Mouse (Mus musculus): ENCODE measurements at regions not wholly inside any gene's neighbourhood (a gene's known extent, or its start where the extent isn't known, plus 50 kb on each side); places are given as distances from the start of the nearest gene placed in this dataset.

GRCm38 (mm10) chr14:76932890-76933289 is 103.7 kb upstream of the Ccdc122 start:
- H3K9ac ChIP-seq (ENCODE audit: insufficient read depth, low read depth, low read length, poor library complexity, severe bottlenecking), result no peak overlapping the region
- H3K4me1 ChIP-seq (ENCODE audit: control insufficient read depth in 2 of 2, insufficient read depth in 2 of 2, low read length in 2 of 2, poor library complexity in 1 of 2), result no peaks in the 10 kb centered on the region
- H3K27ac ChIP-seq (ENCODE audit: insufficient read depth, low read depth, low read length, poor library complexity, severe bottlenecking), result no peak overlapping the region
- H3K36me3 ChIP-seq (ENCODE audit: control insufficient read depth, insufficient read depth, low read length, poor library complexity, severe bottlenecking), result no peaks in the 10 kb centered on the region
- H3K9me3 ChIP-seq (ENCODE audit: control insufficient read depth, insufficient read depth, low read depth, low read length), result no peaks in the 10 kb centered on the region
- TF ChIP-seq ZC3H11A (IDR thresholded peaks at IDR 0.05; ENCODE audit: borderline replicate concordance, low read depth, low read length), result no peak
- no peak for TF ChIP-seq MAFK (IDR thresholded peaks at IDR 0.05; ENCODE audit: insufficient read depth, low read depth, low read length)
- TF ChIP-seq ZNF384 (IDR thresholded peaks at IDR 0.05; ENCODE audit: low read depth, low read length), result no peak
- no peak for TF ChIP-seq HCFC1 (IDR thresholded peaks at IDR 0.05; ENCODE audit: borderline replicate concordance, insufficient read depth, low read length)
- DNase-seq (ENCODE audit: low read depth, low spot score), result no peak
- H3K4me3 ChIP-seq (ENCODE audit: insufficient read depth in 1 of 2, low read depth in 1 of 2, low read length in 2 of 2, poor library complexity in 1 of 2, severe bottlenecking in 1 of 2), result no peak overlapping the region
- in situ Hi-C loops (cut with MboI; ENCODE audit: low sequenced_read_pairs in 2 of 2, unreplicated experiment in 2 of 2), result no loop called here

GRCm38 (mm10) chr14:76931398-76931797 is 105.2 kb upstream of the Ccdc122 start:
- DNase-seq (ENCODE audit: low read depth, low spot score), result no peak
- Histone ChIP-seq H3K4me1 (ENCODE audit: control insufficient read depth in 2 of 2, insufficient read depth in 2 of 2, low read length in 2 of 2, poor library complexity in 1 of 2) (no peaks in the 10 kb centered on the region), H3K9ac (ENCODE audit: insufficient read depth, low read depth, low read length, poor library complexity, severe bottlenecking) (no peak overlapping the region), H3K4me3 (ENCODE audit: insufficient read depth in 1 of 2, low read depth in 1 of 2, low read length in 2 of 2, poor library complexity in 1 of 2, severe bottlenecking in 1 of 2) (no peak overlapping the region), H3K9me3 (ENCODE audit: control insufficient read depth, insufficient read depth, low read depth, low read length) (no peaks in the 10 kb centered on the region), H3K36me3 (ENCODE audit: control insufficient read depth, insufficient read depth, low read length, poor library complexity, severe bottlenecking) (no peaks in the 10 kb centered on the region), H3K27ac (ENCODE audit: insufficient read depth, low read depth, low read length, poor library complexity, severe bottlenecking) (no peak overlapping the region)
- in situ Hi-C loops (cut with MboI; ENCODE audit: low sequenced_read_pairs in 2 of 2, unreplicated experiment in 2 of 2), result no loop called here
- TF ChIP-seq CHD2 (IDR thresholded peaks at IDR 0.05; ENCODE audit: low read depth, low read length), result no peak
- no peak for TF ChIP-seq MAFK (IDR thresholded peaks at IDR 0.05; ENCODE audit: insufficient read depth, low read depth, low read length)
- TF ChIP-seq ZC3H11A (IDR thresholded peaks at IDR 0.05; ENCODE audit: borderline replicate concordance, low read depth, low read length), result no peak
- no peak for TF ChIP-seq HCFC1 (IDR thresholded peaks at IDR 0.05; ENCODE audit: borderline replicate concordance, insufficient read depth, low read length)
- no peak for TF ChIP-seq ZNF384 (IDR thresholded peaks at IDR 0.05; ENCODE audit: low read depth, low read length)

- DNase-seq (ENCODE audit: low read depth, low spot score), result no peak
- no peak overlapping the region for H3K4me3 ChIP-seq (ENCODE audit: insufficient read depth in 1 of 2, low read depth in 1 of 2, low read length in 2 of 2, poor library complexity in 1 of 2, severe bottlenecking in 1 of 2)
- in situ Hi-C loops (cut with MboI; ENCODE audit: low sequenced_read_pairs in 2 of 2, unreplicated experiment in 2 of 2), result no loop called here
- no peaks in the 10 kb centered on the region for H3K4me1 ChIP-seq (ENCODE audit: control insufficient read depth in 2 of 2, insufficient read depth in 2 of 2, low read length in 2 of 2, poor library complexity in 1 of 2)
- H3K27ac ChIP-seq (ENCODE audit: insufficient read depth, low read depth, low read length, poor library complexity, severe bottlenecking), result no peak overlapping the region
- H3K9me3 ChIP-seq (ENCODE audit: control insufficient read depth, insufficient read depth, low read depth, low read length), result no peaks in the 10 kb centered on the region
- no peak for TF ChIP-seq HCFC1 (IDR thresholded peaks at IDR 0.05; ENCODE audit: borderline replicate concordance, insufficient read depth, low read length)
- no peak for TF ChIP-seq ZC3H11A (IDR thresholded peaks at IDR 0.05; ENCODE audit: borderline replicate concordance, low read depth, low read length)
- no peak for TF ChIP-seq MAFK (IDR thresholded peaks at IDR 0.05; ENCODE audit: insufficient read depth, low read depth, low read length)
- no peak for TF ChIP-seq CHD2 (IDR thresholded peaks at IDR 0.05; ENCODE audit: low read depth, low read length)
- no peak for TF ChIP-seq ZNF384 (IDR thresholded peaks at IDR 0.05; ENCODE audit: low read depth, low read length)
- H3K9ac ChIP-seq (ENCODE audit: insufficient read depth, low read depth, low read length, poor library complexity, severe bottlenecking), result no peak overlapping the region
- no peaks in the 10 kb centered on the region for H3K36me3 ChIP-seq (ENCODE audit: control insufficient read depth, insufficient read depth, low read length, poor library complexity, severe bottlenecking)
These were observed 107.0 kb upstream of the Ccdc122 start for GRCm38 (mm10) chr14:76929562-76929961.

- H3K9ac ChIP-seq (ENCODE audit: insufficient read depth, low read depth, low read length, poor library complexity, severe bottlenecking), result no peak overlapping the region
- no peaks in the 10 kb centered on the region for H3K4me1 ChIP-seq (ENCODE audit: control insufficient read depth in 2 of 2, insufficient read depth in 2 of 2, low read length in 2 of 2, poor library complexity in 1 of 2)
- TF ChIP-seq ZNF384 (IDR thresholded peaks at IDR 0.05; ENCODE audit: low read depth, low read length) (no peak), CHD2 (IDR thresholded peaks at IDR 0.05; ENCODE audit: low read depth, low read length) (no peak), MAFK (IDR thresholded peaks at IDR 0.05; ENCODE audit: insufficient read depth, low read depth, low read length) (no peak), ZC3H11A (IDR thresholded peaks at IDR 0.05; ENCODE audit: borderline replicate concordance, low read depth, low read length) (no peak), HCFC1 (IDR thresholded peaks at IDR 0.05; ENCODE audit: borderline replicate concordance, insufficient read depth, low read length) (no peak)
- H3K36me3 ChIP-seq (ENCODE audit: control insufficient read depth, insufficient read depth, low read length, poor library complexity, severe bottlenecking), result no peaks in the 10 kb centered on the region
- no peak for DNase-seq (ENCODE audit: low read depth, low spot score)
- H3K9me3 ChIP-seq (ENCODE audit: control insufficient read depth, insufficient read depth, low read depth, low read length), result no peaks in the 10 kb centered on the region
- in situ Hi-C loops (cut with MboI; ENCODE audit: low sequenced_read_pairs in 2 of 2, unreplicated experiment in 2 of 2), result no loop called here
- no peak overlapping the region for H3K27ac ChIP-seq (ENCODE audit: insufficient read depth, low read depth, low read length, poor library complexity, severe bottlenecking)
- no peak overlapping the region for H3K4me3 ChIP-seq (ENCODE audit: insufficient read depth in 1 of 2, low read depth in 1 of 2, low read length in 2 of 2, poor library complexity in 1 of 2, severe bottlenecking in 1 of 2)
These were observed 107.9 kb upstream of the Ccdc122 start for GRCm38 (mm10) chr14:76928706-76929105.

GRCm38 (mm10) chr14:76927245-76927806 is 109.2 kb upstream of the Ccdc122 start:
- in situ Hi-C loops (cut with MboI; ENCODE audit: low sequenced_read_pairs in 2 of 2, unreplicated experiment in 2 of 2), result no loop called here
- Histone ChIP-seq H3K9me3 (ENCODE audit: control insufficient read depth, insufficient read depth, low read depth, low read length) (no peaks in the 10 kb centered on the region), H3K36me3 (ENCODE audit: control insufficient read depth, insufficient read depth, low read length, poor library complexity, severe bottlenecking) (no peaks in the 10 kb centered on the region), H3K27ac (ENCODE audit: insufficient read depth, low read depth, low read length, poor library complexity, severe bottlenecking) (no peak overlapping the region), H3K4me3 (ENCODE audit: insufficient read depth in 1 of 2, low read depth in 1 of 2, low read length in 2 of 2, poor library complexity in 1 of 2, severe bottlenecking in 1 of 2) (no peak overlapping the region), H3K9ac (ENCODE audit: insufficient read depth, low read depth, low read length, poor library complexity, severe bottlenecking) (no peak overlapping the region), H3K4me1 (ENCODE audit: control insufficient read depth in 2 of 2, insufficient read depth in 2 of 2, low read length in 2 of 2, poor library complexity in 1 of 2) (no peaks in the 10 kb centered on the region)
- TF ChIP-seq ZC3H11A (IDR thresholded peaks at IDR 0.05; ENCODE audit: borderline replicate concordance, low read depth, low read length) (no peak), HCFC1 (IDR thresholded peaks at IDR 0.05; ENCODE audit: borderline replicate concordance, insufficient read depth, low read length) (no peak), MAFK (IDR thresholded peaks at IDR 0.05; ENCODE audit: insufficient read depth, low read depth, low read length) (no peak)
- DNase-seq (ENCODE audit: low read depth, low spot score), result no peak
